Mouse (Mus musculus) B cell, adult 67 days (primary cell): ENCODE results near the gene Atg2b. TPM values are rescaled to one million over a fixed set of nuclear protein-coding genes. Genes with fewer than 3 reads are reported as not detected.

Experiments
- total RNA-seq, 2 experiments: library from RNA; stranded (reverse); gene quantifications; 4 replicates each; pipeline ENCODE4 v1.2.4; 2023

Atg2b gene
- total RNA-seq: 10 to 100 TPM; 42.2 to 42.5 TPM

DNA sequence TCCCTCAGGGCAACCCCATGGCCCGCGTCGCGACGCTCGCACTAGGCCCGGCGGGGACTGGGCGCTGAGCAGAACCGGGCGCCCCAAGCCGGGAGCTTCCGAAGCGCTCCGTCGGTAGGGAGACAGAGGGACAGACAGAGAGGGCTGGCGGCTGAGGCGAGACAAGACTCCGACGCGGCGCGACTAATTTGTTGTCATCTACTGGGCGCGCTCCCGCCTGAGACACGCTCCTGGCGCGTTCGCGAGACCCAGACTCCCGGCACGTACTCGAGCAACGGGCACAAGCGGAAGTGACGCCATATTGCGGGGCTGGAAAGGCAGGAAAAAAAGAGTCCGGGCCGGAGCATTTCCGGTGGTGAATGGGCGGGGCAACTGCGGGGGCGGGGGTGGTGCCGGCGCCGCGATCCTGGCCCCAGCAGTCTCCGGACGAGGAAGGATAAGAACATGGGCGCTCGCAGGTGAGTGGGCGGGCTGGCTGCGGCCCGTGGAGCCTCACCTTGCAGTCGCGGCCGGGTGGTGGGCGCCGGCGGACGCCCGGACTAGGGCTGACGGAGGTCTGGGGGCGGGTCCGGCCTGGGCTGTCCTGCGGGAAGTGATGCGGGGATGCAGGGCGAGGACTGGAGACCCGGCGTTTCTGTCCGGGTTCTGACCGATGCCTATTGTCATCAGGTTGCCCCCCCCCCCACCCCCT, at the start of gene Atg2b:
Gene Atg2b, minus strand, starts transcription at position 211 of the 691 bp plus-strand sequence.

DNA sequence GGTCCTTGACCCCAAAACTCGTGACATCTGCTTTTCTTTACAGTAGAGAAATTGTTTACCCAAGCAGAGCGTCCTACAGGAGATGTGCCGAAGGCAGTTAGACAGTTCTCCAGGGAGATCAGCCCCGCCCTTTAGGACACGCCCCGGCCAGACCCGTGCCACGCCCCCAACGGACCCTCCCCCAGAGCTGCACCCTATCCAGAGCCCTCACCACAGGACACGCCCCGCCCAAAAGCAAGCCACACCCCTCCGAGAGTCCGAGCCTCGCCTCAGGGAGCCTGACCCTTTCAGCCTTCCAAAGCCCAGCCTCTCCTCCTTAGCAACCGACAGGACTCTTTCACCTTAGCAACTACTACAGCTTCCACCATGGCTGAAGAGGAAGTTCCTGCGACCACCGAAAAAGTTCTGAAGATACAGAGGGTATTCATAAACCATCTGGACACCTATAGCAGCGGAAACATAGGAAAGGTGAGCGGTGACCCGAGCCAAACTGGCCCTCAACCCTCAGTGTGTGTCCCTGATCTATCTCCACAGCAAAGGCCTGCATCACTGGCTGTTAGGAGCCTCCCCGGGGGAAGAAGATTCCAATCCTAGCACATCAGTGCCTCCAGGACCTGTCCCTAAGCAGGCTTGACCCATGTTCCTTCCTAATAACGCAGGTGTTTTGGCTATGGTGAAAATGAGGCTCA, 20.9 kb upstream of the Atg2b start, which contains the start of gene Ak7:
Gene Ak7, plus strand, starts transcription at position 178 of the 689 bp plus-strand sequence.

DNA sequence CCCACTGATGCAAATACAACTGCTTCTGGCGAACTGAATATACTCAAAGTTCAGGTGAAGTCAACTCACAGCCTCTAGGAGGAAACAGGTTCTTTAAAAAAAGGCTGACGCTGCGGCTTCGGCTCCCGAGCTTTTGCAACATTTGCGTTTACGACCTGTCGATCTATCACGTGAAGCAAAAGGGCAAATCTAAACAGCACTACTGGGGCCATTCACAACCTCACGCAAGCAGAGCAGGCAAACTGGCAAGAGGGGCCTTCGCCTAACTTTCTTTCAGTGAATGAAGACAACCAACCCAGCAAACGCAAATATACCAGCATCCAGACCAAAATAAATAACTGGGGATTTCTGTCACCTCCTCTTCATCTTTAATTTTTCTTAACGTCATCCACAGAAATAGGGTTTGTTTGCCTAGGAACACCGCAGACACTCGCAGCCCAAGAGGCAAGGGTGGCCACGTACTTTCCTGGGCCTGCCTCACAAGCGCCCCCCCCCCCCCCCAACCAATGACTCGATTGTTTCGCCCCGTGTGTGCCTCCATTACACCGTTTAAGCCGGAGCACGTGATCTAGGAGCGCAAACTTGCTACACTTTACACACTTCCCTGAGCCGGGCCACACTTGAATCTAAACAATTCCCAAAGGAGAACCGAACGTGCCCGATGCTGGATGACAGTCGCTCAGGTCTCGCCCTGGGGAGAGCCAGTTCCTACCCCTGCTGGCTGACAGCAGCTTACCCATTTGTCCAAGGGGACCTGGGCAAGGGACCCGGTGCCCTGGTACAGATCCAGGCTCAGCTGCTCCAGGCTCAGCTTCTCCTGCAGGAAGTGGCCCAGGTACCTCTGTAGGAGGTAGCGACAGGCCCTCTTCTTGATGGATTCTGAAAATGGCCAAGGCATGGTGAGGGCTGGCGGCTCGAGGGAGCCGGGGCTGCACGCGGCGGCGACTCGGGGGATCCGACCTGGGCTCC, 794 bp downstream of the Atg2b start, which contains the start of gene Gskip:
Gene Gskip, plus strand, starts transcription at position 897 of the 969 bp plus-strand sequence.

DNA sequence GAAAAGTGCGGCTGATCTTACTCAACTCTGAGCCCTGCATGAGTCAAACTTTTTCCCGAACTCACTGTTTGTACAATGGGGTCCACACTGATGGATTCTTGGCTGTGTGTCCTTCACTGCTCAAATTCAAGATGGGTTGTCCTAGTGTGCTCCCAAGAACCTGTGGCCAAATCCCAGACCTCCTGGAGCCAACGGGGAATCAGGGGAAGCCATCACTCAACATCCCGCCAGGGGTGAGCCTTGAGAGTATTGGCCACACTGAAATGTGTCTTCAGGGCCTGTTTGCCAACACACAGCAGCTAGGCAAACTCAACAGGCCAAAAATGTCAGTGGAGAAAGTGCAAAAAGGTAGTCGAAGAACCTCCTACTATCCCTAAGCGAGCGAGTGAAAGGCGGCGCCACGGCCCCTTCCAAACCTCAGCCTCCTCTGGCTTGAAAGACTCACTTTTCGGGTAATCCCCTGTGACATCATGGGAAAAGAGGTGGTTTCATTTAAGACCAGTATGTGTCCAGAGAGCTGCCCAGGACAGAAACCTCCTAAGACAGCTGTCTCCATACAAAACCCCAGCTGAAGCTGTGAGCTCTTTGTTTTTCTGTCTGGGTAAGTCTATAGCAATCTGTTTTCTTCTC, 82.3 kb downstream of the Atg2b start, which contains the start of gene Bdkrb1:
Gene Bdkrb1, plus strand, starts transcription at position 505 of the 630 bp plus-strand sequence.

Other genes with a start within 250 kb of the Atg2b start
- not detected for gene D430019H16Rik, start 231.4 kb downstream of the Atg2b start, total RNA-seq
- not detected for gene Bdkrb2, start 122.0 kb downstream of the Atg2b start, total RNA-seq
- not detected for gene Bdkrb1, start 82.1 kb downstream of the Atg2b start, total RNA-seq
- gene Gskip, start 382 bp downstream of the Atg2b start, total RNA-seq: 10 to 100 TPM; 11.9 to 13.6 TPM
- gene Ak7, start 20.8 kb upstream of the Atg2b start, total RNA-seq: not detected
- gene Papola, start 99.5 kb upstream of the Atg2b start, total RNA-seq: 100 to 1,000 TPM; 210 to 229 TPM